Mouse (Mus musculus) stomach, embryonic 14.5 days (tissue): ENCODE results near the gene Acads. TPM values are rescaled to one million over a fixed set of nuclear protein-coding genes. Genes with fewer than 3 reads are reported as not detected.
"Not testable (repeated sequence)": the region's sequence is repeated elsewhere in the genome, so short reads cannot be mapped to it uniquely, and the experiment has no call there.

ENCODE experiments used
- ATAC-seq: fragments of 200-750 bp; cut with Nextera tagmentation; 2 replicates; pipeline ENCODE4 v1.8.0; 2017; ENCODE audit warnings: low read depth, moderate TSS enrichment; ENCODE audit not compliant: insufficient number of reproducible peaks, insufficient read depth, low FRiP score
- H3K27ac ChIP-seq: fragments of 300-500 bp; sonication (generic); 2 replicates; pipeline ENCODE4 v1.5.1; 2014; ENCODE audit warnings: mild to moderate bottlenecking, low read length, moderate library complexity, mixed read lengths
- H3K27me3 ChIP-seq: fragments of 300-500 bp; sonication (generic); 2 replicates; pipeline ENCODE4 v1.6.1; 2014; ENCODE audit warnings: low read length, control low read depth, mixed read lengths; ENCODE audit not compliant: control insufficient read depth, insufficient read depth
- H3K36me3 ChIP-seq: fragments of 300-500 bp; sonication (generic); 2 replicates; pipeline ENCODE4 v1.6.1; 2014; ENCODE audit warnings: mild to moderate bottlenecking, control low read depth, low read length, moderate library complexity, mixed read lengths; ENCODE audit not compliant: control insufficient read depth, insufficient read depth
- H3K4me1 ChIP-seq: fragments of 300-500 bp; sonication (generic); 2 replicates; pipeline ENCODE4 v1.6.1; 2014; ENCODE audit warnings: low read length, control low read depth, mixed read lengths; ENCODE audit not compliant: control insufficient read depth, insufficient read depth
- H3K4me2 ChIP-seq: fragments of 300-500 bp; sonication (generic); replicated peaks from 2 replicates; pipeline ENCODE4 v1.6.1; 2014; ENCODE audit warnings: low read depth, low read length, control low read depth
- H3K4me3 ChIP-seq: fragments of 300-500 bp; sonication (generic); 2 replicates; pipeline ENCODE4 v1.5.1; 2014; ENCODE audit warnings: low read depth, low read length, control low read depth
- H3K9ac ChIP-seq: fragments of 300-500 bp; sonication (generic); replicated peaks from 2 replicates; pipeline ENCODE4 v1.6.1; 2014; ENCODE audit warnings: low read depth, mild to moderate bottlenecking, control low read depth, low read length, moderate library complexity, mixed read lengths
- H3K9me3 ChIP-seq: fragments of 300-500 bp; sonication (generic); 2 replicates; pipeline ENCODE4 v1.6.1; 2016; ENCODE audit warnings: low read depth, low read length, control low read depth; ENCODE audit not compliant: control insufficient read depth
- WGBS: fragments of 180-500 bp; shearing (Covaris S2); extraction: QIAGEN DNeasy Blood & Tissue Kit; methylation state at CpG from one replicate; pipeline ENCODE4 v1.1.7; 2014; 5-methylcytosine and 5-hydroxymethylcytosine counted together
- polyA plus RNA-seq: library from polyadenylated mRNA; unstranded; fragments of >200 nt; fragmentation: Nextera tagmentation; extraction: Ambion mirVana; gene quantifications from 2 replicates; pipeline ENCODE4 v1.2.1, GENCODE M21; 2014

The Acads gene
- 38.5 and 39.9 TPM in 2 replicates for polyA plus RNA-seq

DNA sequence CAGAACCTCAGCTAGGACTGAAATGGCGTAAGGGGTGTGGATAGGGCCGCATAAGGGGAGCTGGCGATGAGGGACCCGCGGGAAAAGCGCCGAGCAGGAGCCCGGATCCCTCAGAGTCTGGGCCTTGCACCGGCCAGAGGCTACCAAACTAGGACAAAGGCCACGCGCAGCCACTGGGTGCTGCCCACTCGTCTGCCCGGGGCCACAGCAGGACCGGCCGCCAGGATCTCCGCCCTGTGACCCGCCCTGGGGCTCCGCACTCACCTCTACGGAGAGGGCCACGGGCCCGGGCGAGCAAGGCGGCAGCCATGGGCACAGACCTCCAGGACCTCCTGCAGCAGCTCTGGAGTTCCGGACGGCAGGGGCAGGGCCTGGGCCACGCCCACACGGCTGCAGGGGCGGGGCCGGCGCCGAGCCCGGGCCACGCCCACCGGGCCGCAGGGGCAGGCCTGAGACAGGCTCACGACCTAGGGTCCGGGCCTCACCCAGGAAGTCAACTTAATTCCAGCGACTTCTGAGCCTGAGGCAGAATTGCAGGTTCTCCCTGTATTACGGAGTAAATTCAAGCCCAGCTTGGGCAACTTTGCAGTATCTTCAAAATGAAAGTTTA, at the start of gene Acads:
Gene Acads, minus strand, starts transcription at position 386 of the 610 bp plus-strand sequence.
- WGBS: 1% methylated on average over 39 of the region's 39 CpGs
- Histone ChIP-seq H3K4me1 (0 out of 2 replicates have a peak, but pooled peaks cover 2% of the 10 kb centered on the region), H3K27ac (peak within 1 kb of the TSS; percentile 52; the same call in 1 of the 2 replicates), H3K4me3 (peak within 1 kb of the TSS; percentile 59), H3K27me3 (no peaks in the 10 kb centered on the region), H3K9ac (peak within 1 kb of the TSS; percentile 36), H3K36me3 (peaks cover 6% of the 10 kb centered on the region), H3K9me3 (no peaks in the 10 kb centered on the region), H3K4me2 (peak within 1 kb of the TSS; percentile 49)
- peak; percentile 93 for ATAC-seq

DNA sequence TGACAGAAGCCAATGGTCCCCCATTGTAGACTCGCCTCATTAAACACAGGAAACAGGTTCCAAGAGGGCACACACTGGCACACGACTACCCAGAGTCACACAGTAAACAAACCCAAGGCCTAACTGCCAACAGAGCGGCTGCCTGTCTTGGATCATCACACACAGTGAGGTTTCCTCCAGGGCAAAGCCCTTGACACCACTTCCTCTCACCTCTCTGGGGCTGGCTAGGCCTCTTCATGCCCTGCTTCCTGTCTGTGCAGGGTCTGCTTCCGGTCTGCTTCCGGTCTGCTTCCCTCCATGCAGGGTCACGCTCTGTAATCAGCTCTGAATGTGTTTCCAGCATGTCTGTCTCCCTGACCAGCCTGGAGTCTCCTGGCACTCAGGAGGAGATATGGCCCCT, 48.2 kb upstream of the Acads start:
- ATAC-seq: no peak
- no peak overlapping the region for H3K27ac ChIP-seq

DNA sequence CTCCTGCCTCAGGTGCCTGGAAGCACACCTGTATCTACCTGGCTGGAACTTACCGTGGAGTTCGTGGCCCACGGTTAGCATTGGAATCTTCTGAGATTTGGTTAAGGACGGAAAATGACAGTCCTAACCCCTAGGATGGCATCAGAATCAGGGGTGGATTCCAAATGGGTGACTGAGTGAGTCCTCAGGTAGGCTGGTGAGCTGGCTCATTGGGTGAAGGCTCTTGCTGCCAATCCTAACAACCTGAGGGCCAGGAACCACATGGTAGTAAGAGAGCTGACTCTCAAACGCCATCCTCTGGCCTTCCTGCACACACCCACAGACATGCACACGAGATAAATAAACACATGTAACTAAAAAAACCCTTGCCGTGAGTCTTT, 47.7 kb upstream of the Acads start:
- Histone ChIP-seq H3K36me3 (no peaks in the 10 kb centered on the region), H3K4me3 (no peak overlapping the region), H3K4me1 (peaks cover 23% of the 10 kb centered on the region), H3K27me3 (no peaks in the 10 kb centered on the region), H3K4me2 (no peak overlapping the region), H3K9me3 (no peaks in the 10 kb centered on the region), H3K27ac (peak overlapping the region; percentile 69), H3K9ac (no peak overlapping the region)
- no peak for ATAC-seq
- 77% methylated on average over 7 of the region's 7 CpGs for WGBS

More for the DNA sequence above, 48.2 kb upstream of the Acads start:
- H3K36me3 ChIP-seq: no peaks in the 10 kb centered on the region
- H3K9me3 ChIP-seq: no peaks in the 10 kb centered on the region
- no peak overlapping the region for H3K9ac ChIP-seq
- WGBS: 70% methylated on average over 6 of the region's 6 CpGs
- peaks cover 23% of the 10 kb centered on the region for H3K4me1 ChIP-seq
- no peak overlapping the region for H3K4me3 ChIP-seq
- no peak overlapping the region for H3K4me2 ChIP-seq
- H3K27me3 ChIP-seq: no peaks in the 10 kb centered on the region

DNA sequence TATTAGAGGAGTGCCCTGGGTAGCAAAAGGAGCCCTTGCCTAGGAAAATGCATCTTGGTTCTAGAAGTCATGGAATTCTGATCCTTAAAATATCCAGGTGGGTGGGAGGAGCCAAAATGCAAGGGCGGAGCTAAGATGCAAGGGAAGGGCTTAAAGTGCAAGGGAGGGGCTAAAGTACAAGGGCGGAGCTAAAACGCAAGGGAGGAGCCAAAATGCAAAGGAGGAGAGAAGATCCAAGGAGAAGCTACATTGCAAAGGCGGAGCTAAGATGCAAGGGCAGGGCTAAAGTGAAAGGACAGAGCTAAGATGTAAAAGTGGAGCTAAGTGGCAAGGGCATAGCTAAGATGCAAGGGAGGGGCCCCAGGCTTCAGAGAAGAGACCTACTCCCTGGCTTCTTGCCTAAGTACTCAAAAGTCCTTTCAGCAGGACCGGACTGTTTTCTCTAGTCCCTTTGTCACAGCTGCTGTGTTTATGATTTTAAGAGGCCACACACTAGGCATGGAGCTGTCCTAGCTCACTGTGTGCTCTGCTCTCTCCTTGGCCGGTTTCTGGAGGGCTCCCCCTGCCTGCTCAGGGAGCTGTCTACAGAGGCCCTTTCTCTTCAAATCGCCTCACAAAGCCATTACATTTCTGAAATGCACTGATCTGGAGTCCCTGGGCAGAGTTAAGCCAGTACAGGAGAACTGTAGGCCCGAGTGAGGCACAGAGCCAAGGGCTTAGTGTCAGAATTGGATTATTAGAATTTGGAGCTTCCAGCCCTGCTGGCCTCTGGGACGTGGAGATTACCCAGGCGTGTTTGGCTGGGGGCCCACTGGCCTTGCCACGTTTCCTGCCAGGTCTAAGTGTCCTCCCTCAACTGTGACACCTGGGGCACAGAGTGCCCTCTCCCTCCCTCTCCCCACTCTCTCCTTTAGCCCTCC, 47.0 kb upstream of the Acads start:
- ATAC-seq: no peak
- Histone ChIP-seq H3K27me3 (no peaks in the 10 kb centered on the region), H3K27ac (peak overlapping the region; percentile 69), H3K9ac (no peak overlapping the region), H3K36me3 (no peaks in the 10 kb centered on the region), H3K9me3 (no peaks in the 10 kb centered on the region), H3K4me1 (peaks cover 23% of the 10 kb centered on the region), H3K4me2 (no peak overlapping the region), H3K4me3 (no peak overlapping the region)
- WGBS: 36% methylated on average over 11 of the region's 11 CpGs

DNA sequence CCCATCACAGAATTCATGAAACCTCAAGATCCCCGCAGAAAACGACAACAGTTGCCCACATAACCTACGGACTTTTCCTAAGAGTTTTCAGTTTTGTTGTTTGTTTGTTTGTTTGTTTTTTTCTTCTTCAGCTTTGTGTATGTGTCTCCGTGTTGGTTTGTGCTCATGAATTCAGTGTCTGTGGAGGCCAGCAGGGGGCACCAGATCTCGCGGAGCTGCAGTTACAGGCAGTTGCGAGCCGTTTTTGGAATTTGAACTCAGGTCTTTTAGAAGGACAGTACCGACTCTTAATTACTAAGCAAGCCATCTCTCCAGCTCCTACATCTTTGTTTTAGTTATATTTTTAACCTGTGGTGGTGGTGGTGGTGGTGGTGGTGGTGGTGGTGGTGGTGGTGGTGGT, 46.2 kb upstream of the Acads start:
- WGBS: 52% methylated on average over 9 of the region's 9 CpGs
- H3K4me1 ChIP-seq: peaks cover 23% of the 10 kb centered on the region

DNA sequence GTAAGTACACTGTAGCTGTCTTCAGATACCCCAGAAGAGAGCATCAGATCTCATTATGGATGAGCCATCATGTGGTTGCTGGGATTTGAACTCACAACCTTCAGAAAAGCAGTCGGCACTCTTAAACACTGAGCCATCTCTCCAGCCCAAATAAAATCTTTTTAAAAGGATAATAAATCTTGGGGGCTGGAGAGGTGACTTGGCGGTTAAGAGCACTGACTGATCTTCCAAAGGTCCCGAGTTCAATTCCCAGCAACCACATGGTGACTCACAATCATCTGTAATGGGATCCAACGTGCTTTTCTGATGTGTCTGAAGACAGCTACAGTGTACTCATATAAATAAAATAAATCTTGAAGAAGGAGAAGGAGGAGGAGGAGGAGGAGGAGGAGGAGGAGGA, 45.3 kb upstream of the Acads start:
- H3K4me3 ChIP-seq, ATAC-seq, H3K36me3 ChIP-seq: not testable (repeated sequence)

More for the DNA sequence above, 46.2 kb upstream of the Acads start:
- no peak overlapping the region for H3K4me3 ChIP-seq
- H3K9ac ChIP-seq: no peak overlapping the region
- H3K36me3 ChIP-seq: no peaks in the 10 kb centered on the region
- H3K27me3 ChIP-seq: no peaks in the 10 kb centered on the region
- no peak overlapping the region for H3K4me2 ChIP-seq
- ATAC-seq: no peak
- no peak overlapping the region for H3K27ac ChIP-seq
- no peaks in the 10 kb centered on the region for H3K9me3 ChIP-seq

DNA sequence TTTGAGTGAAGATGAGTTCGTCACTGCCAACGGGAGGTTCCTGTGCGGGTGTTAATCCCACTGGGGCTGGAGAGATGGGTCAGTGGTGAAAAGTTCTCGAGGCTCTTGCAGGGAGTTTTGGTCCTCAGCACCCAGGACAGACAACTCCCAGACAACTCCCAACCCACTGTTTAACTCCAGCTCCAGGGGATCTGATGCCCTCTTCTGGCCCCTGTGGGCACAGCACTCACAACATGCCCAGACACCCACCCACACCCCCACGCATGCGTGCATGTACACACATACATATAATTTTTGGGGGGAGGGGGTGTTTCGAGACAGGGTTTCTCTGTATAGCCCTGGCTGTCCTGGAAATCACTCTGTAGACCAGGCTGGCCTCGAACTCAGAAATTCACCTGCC, 44.4 kb upstream of the Acads start:
- 36% methylated on average over 8 of the region's 8 CpGs for WGBS
- no peaks in the 10 kb centered on the region for H3K9me3 ChIP-seq
- no peak overlapping the region for H3K4me3 ChIP-seq
- no peak overlapping the region for H3K9ac ChIP-seq
- no peak overlapping the region; the same call in 1 of the 2 replicates for H3K4me2 ChIP-seq
- no peak for ATAC-seq
- H3K27me3 ChIP-seq: no peaks in the 10 kb centered on the region
- no peak overlapping the region for H3K27ac ChIP-seq
- H3K4me1 ChIP-seq: peaks cover 16% of the 10 kb centered on the region
- H3K36me3 ChIP-seq: no peaks in the 10 kb centered on the region

More for the DNA sequence above, 45.3 kb upstream of the Acads start:
- 68% methylated on average over 4 of the region's 4 CpGs for WGBS
- H3K27ac ChIP-seq, H3K9ac ChIP-seq, H3K9me3 ChIP-seq, H3K4me2 ChIP-seq, H3K27me3 ChIP-seq: not testable (repeated sequence)
- H3K4me1 ChIP-seq: peaks cover 23% of the 10 kb centered on the region

DNA sequence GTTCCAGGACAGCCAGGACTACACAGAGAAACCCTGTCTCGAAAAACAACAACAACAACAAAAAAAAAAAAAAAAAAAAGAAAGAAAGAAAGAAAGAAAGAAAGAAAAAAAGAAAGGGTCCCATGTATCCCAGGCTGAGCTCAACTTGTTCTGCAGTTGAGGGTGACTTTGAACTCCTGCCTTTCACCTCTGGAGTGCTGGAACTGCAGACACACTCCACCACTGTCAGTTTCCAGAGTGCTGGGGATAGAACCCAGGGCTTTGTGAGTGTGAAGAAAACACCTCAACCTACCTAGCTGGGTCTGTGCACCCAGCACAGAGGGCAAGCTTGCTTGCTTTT, 42.8 kb upstream of the Acads start:
- H3K4me3 ChIP-seq, H3K9me3 ChIP-seq, H3K36me3 ChIP-seq, H3K4me2 ChIP-seq, H3K27me3 ChIP-seq, H3K27ac ChIP-seq, ATAC-seq, H3K9ac ChIP-seq: not testable (repeated sequence)
- WGBS: 50% methylated on average over 1 of the region's 1 CpGs
- peaks cover 16% of the 10 kb centered on the region for H3K4me1 ChIP-seq
